Mouse (Mus musculus): ENCODE measurements around the gene Knl1. TPM values are rescaled to one million over a fixed set of nuclear protein-coding genes. Genes with fewer than 3 reads are reported as not detected.

The Knl1 gene
- total RNA-seq (2023): 10 to 100 TPM; 27.6 to 28.1 TPM

DNA sequence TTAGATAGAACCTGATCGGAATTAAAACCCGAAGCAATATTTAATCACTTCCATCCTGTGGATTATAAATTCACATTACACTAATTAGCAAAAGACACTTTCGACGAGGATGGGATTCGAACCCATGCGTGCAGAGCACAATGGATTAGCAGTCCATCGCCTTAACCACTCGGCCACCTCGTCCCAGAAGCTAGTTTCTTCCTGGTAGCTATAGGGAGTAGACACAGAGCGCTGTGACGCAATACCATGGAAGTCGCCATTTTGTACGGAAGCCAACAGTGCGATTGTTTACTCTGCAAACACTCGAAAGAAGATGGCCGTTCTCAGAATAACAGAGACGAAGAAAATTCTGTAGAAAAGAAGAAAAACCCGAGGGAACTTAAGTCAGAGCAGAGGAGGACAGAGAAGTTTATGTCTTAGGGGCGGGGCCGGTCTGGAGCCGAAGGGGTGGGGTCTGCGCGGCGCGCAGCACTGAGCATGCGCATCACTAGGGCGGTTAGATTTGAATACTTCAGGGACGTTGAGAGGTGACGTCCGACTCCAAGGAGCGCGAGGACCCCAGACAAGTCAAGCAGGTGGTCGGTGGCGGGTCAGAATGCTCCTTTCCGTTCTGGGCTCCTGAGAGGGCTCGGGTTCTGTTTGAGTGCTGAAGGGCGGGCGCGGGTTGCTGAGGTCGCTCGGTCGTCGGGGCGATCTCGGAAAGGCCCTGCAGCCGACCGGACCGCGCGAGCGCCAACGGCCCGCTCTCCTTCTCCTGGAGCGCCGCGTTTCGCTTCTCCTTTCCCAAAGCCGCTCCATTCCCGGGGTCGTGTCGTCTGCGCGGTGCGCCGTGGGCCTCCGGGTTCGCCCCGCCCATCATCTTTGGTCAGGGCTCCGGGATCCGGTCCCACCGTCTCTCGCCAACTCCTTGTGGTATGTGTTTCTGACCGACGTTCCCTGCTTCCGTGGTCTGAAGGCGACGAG lies at the start of gene Knl1:
TSS of gene Knl1 (plus strand) at position 471 of the 963 bp plus-strand sequence.

DNA sequence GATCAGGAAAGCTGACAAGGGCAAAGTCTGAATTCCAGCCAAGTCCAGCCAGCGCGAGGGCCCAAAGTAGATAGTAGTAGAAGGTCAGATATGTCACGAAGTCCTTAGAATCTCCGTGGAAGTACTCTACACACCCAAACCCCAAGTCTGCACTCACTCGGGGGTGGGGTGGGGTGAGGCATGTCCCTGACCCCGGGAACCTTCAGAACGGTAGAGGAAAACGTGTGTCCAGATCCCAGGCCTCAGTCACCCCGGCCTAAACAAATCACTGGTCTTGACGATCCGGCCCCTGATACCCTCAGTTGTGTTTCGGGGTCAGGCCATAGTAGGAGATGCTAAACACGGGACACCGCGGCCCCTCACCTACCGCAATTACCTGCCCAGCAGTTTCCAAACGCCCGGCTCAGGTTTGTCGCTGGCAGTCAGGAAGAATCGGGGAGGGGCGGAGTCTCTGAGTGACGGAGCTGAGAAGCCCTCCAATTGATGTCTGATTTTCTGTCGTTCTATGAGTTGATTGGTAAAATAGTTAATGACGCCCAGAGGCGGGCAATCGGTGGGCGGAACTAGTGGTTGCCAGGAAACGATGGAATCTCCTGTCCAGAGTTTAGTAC lies 17.9 kb upstream of the Knl1 start, which contains the start of gene Ccdc32:
TSS of gene Ccdc32 (minus strand) at position 453 of the 611 bp plus-strand sequence.

GRCm38 (mm10) chr2:119034656-119035396 lies 12.1 kb upstream of the Knl1 start, which contains the start of gene Rpusd2:
Rpusd2 (plus strand) TSS chr2:119034790.

DNA sequence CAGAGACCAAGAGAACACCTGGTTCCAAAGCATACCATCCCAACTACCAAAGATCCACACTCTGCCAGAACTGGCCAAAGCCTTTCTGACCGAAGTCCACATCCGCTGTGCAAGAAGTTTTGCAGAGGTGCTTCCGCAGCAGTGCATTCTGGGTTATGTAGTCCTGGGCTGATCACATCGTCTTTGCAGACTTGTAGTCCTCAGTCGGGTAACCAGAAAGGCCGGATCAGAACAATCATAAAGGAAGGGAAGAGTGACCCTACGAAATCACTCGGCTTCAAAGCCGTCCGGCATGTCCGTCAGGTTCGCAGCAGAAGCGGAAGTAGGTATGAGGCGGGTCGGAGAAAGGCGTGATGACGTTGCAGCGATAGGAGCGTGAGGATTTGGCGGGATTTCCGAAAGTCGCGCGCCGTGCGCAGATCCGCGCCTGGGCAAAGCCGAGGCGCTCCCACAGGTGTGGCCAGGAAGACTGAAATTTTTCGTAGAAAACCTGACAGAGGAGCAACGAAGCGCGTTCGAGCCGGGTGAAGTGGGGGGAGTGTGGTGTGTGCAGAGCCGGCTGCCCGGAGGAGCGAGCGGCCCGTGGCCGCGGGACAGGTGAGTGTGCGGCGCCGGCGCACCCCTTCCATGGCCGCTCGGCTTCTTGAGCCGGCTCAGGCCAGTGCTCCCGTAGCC lies 65.7 kb downstream of the Knl1 start, which contains the start of gene Rad51:
TSS of gene Rad51 (plus strand) at position 356 of the 675 bp plus-strand sequence.

Other genes with a start within 250 kb of the Knl1 start
- gene Knstrn, start 233.1 kb upstream of the Knl1 start, total RNA-seq (2023): 10 to 100 TPM; 42.2 to 53.8 TPM
- gene Ivd, start 185.2 kb upstream of the Knl1 start, total RNA-seq (2023): 10 to 100 TPM; 31.4 to 36.0 TPM
- 10 to 100 TPM in 1 of 2 experiments, 1 to 10 TPM in 1; 8.3 to 10.1 TPM for gene Bahd1, start 146.7 kb upstream of the Knl1 start, total RNA-seq (2023)
- gene Chst14, start 120.6 kb upstream of the Knl1 start, total RNA-seq (2023): 1 to 10 TPM; 3.4 to 4.7 TPM
- 1 to 10 TPM; 6.5 to 8.6 TPM for gene Ccdc32, start 17.7 kb upstream of the Knl1 start, total RNA-seq (2023)
- 1 to 10 TPM; 3.0 to 3.6 TPM for gene Rpusd2, start 12.3 kb upstream of the Knl1 start, total RNA-seq (2023)
- gene Rad51, start 65.7 kb downstream of the Knl1 start, total RNA-seq (2023): 10 to 100 TPM; 17.5 to 20.2 TPM
- 10 to 100 TPM; 14.0 to 15.0 TPM for gene Rmdn3, start 109.9 kb downstream of the Knl1 start, total RNA-seq (2023)
- not detected for gene Gchfr, start 120.7 kb downstream of the Knl1 start, total RNA-seq (2023)
- gene Gm14137, start 127.4 kb downstream of the Knl1 start, total RNA-seq (2023): under 1 TPM; 0.11 to 0.20 TPM
- 10 to 100 TPM; 18.0 to 23.8 TPM for gene Zfyve19, start 161.5 kb downstream of the Knl1 start, total RNA-seq (2023)
- 10 to 100 TPM; 12.1 to 12.9 TPM for gene Dnajc17, start 161.7 kb downstream of the Knl1 start, total RNA-seq (2023)
- not detected for gene Ppp1r14d, start 182.8 kb downstream of the Knl1 start, total RNA-seq (2023)
- not detected for gene Spint1, start 190.2 kb downstream of the Knl1 start, total RNA-seq (2023)
- 10 to 100 TPM; 10.1 to 10.3 TPM for gene Rhov, start 224.2 kb downstream of the Knl1 start, total RNA-seq (2023)
- 10 to 100 TPM; 35.4 to 41.3 TPM for gene Vps18, start 241.6 kb downstream of the Knl1 start, total RNA-seq (2023)

Measured in neutrophil, adult 59 days (primary cell).